Mouse (Mus musculus) cortical plate, adult 2 months (tissue): ENCODE results near the gene Gale. TPM values are rescaled to one million over a fixed set of nuclear protein-coding genes. Genes with fewer than 3 reads are reported as not detected.

ENCODE experiments used
- H3K27ac ChIP-seq: fragments of 200-500 bp; 2 replicates; pipeline ENCODE4 v1.5.1; 2012; ENCODE audit warnings: low read length, control low read depth, inconsistent platforms; ENCODE audit not compliant: insufficient read depth
- H3K4me1 ChIP-seq: fragments of 200-500 bp; 2 replicates; pipeline ENCODE4 v1.6.1; 2011; ENCODE audit warnings: low read length; ENCODE audit not compliant: control insufficient read depth, insufficient read depth
- H3K4me3 ChIP-seq: fragments of 200-500 bp; 2 replicates; pipeline ENCODE4 v1.5.1; 2011; ENCODE audit warnings: mild to moderate bottlenecking, low read length, control low read depth; ENCODE audit not compliant: insufficient read depth
- CTCF ChIP-seq: fragments of 200-500 bp; IDR thresholded peaks from 2 replicates; pipeline ENCODE4 v1.5.1; 2011; ENCODE audit warnings: mild to moderate bottlenecking, control low read depth, low read length; ENCODE audit not compliant: insufficient read depth; ENCODE audit errors: extremely low read depth
- POLR2A ChIP-seq: fragments of 200-500 bp; IDR thresholded peaks from 2 replicates; pipeline ENCODE4 v1.6.1; 2011; ENCODE audit warnings: mild to moderate bottlenecking, low read length, control low read depth; ENCODE audit not compliant: insufficient read depth; ENCODE audit errors: extremely low read depth
- polyA plus RNA-seq: library from polyadenylated mRNA; depleted of rRNA; stranded (reverse); fragments of >200 nt; gene quantifications from 2 replicates; pipeline ENCODE4 v1.2.3, GENCODE M21; 2012

Gale gene
- polyA plus RNA-seq, 1 experiment = 35.9 TPM

GRCm38 (mm10) chr4:135965113-135965512, 1.6 kb downstream of the Gale start:
- Histone ChIP-seq H3K27ac (no peak overlapping the region), H3K4me3 (no peak overlapping the region), H3K4me1 (no peaks in the 10 kb centered on the region)
- TF ChIP-seq CTCF (no peak), POLR2A (no peak)

GRCm38 (mm10) chr4:135966283-135966682, 2.8 kb downstream of the Gale start:
- Histone ChIP-seq H3K27ac (no peak overlapping the region), H3K4me1 (peaks cover under 1% of the 10 kb centered on the region; the same call in 1 of the 2 replicates), H3K4me3 (no peak overlapping the region)
- TF ChIP-seq POLR2A = no peak

GRCm38 (mm10) chr4:135967086-135967760, 3.7 kb downstream of the Gale start:
- H3K4me3 ChIP-seq = no peak overlapping the region
- no peak overlapping the region for H3K27ac ChIP-seq
- no peak for TF ChIP-seq CTCF
- no peak for TF ChIP-seq POLR2A
- peaks cover 3% of the 10 kb centered on the region; the same call in 1 of the 2 replicates for H3K4me1 ChIP-seq

- peaks cover 3% of the 10 kb centered on the region; the same call in 1 of the 2 replicates for H3K4me1 ChIP-seq
- H3K4me3 ChIP-seq = no peak overlapping the region
- TF ChIP-seq CTCF (no peak), POLR2A (no peak)
- no peak overlapping the region for H3K27ac ChIP-seq
Observed at GRCm38 (mm10) chr4:135968271-135968869, 4.8 kb downstream of the Gale start.

- Histone ChIP-seq H3K4me1 (peaks cover 3% of the 10 kb centered on the region; the same call in 1 of the 2 replicates), H3K27ac (no peak overlapping the region), H3K4me3 (no peak overlapping the region)
- TF ChIP-seq POLR2A (no peak), CTCF (no peak)
Observed at GRCm38 (mm10) chr4:135969070-135969750, 5.7 kb downstream of the Gale start.

- Histone ChIP-seq H3K27ac (no peak overlapping the region), H3K4me1 (peaks cover 3% of the 10 kb centered on the region; the same call in 1 of the 2 replicates), H3K4me3 (no peak overlapping the region; the same call in 1 of the 2 replicates)
- TF ChIP-seq POLR2A (no peak), CTCF (no peak)
Observed at GRCm38 (mm10) chr4:135970585-135970984, 7.1 kb downstream of the Gale start.

- H3K27ac ChIP-seq = no peak overlapping the region
Observed at GRCm38 (mm10) chr4:135971805-135972555, 8.5 kb downstream of the Gale start.

GRCm38 (mm10) chr4:135972556-135972906, 9.0 kb downstream of the Gale start, which contains the start of gene Lypla2:
Lypla2 (minus strand) TSS chr4:135972626.
- Histone ChIP-seq H3K4me1 (peaks cover 3% of the 10 kb centered on the region; the same call in 1 of the 2 replicates), H3K27ac (no peak within 1 kb of the TSS), H3K4me3 (peak within 1 kb of the TSS; percentile 40)
- TF ChIP-seq POLR2A = 0 out of 2 replicates have a peak, but pooled peaks have one; percentile 70
- TF ChIP-seq CTCF = no peak

More at GRCm38 (mm10) chr4:135971805-135972555, 8.5 kb downstream of the Gale start:
- H3K4me3 ChIP-seq = peak overlapping the region; percentile 40
- peaks cover 3% of the 10 kb centered on the region; the same call in 1 of the 2 replicates for H3K4me1 ChIP-seq
- TF ChIP-seq POLR2A (no peak), CTCF (no peak)

- Histone ChIP-seq H3K4me3 (peak overlapping the region; percentile 40), H3K27ac (no peak overlapping the region), H3K4me1 (peaks cover 3% of the 10 kb centered on the region; the same call in 1 of the 2 replicates)
- TF ChIP-seq CTCF (no peak), POLR2A (no peak)
Observed at GRCm38 (mm10) chr4:135972911-135973811, 9.6 kb downstream of the Gale start.
